Mouse (Mus musculus): ENCODE data around the gene Gm15517.
"Not testable (repeated sequence)": the region's sequence is repeated elsewhere in the genome, so short reads cannot be mapped to it uniquely, and the experiment has no call there.

- not testable (repeated sequence) for TF ChIP-seq MAX (IDR thresholded peaks at IDR 0.05; ENCODE audit: low read length); USF2 (IDR thresholded peaks at IDR 0.05; ENCODE audit: borderline replicate concordance in 1 of 2, insufficient read depth in 1 of 2, low read depth in 1 of 2, low read length in 2 of 2); MYB (IDR thresholded peaks at IDR 0.05; ENCODE audit: low read depth, low read length); POLR2AphosphoS5 (IDR thresholded peaks at IDR 0.05; ENCODE audit: borderline replicate concordance, low read depth, low read length); CTCF (IDR thresholded peaks at IDR 0.05 in 2 of 3, conservative IDR thresholded peaks at IDR 0.05 in 1 of 3; ENCODE audit: control insufficient read depth in 1 of 3, insufficient read depth in 1 of 3, low read depth in 2 of 3, low read length in 3 of 3, poor library complexity in 1 of 3, severe bottlenecking in 1 of 3); JUND (IDR thresholded peaks at IDR 0.05; ENCODE audit: low read depth, low read length); E2F4 (IDR thresholded peaks at IDR 0.05; ENCODE audit: borderline replicate concordance, low read depth, low read length); KAT2A (conservative IDR thresholded peaks at IDR 0.05; ENCODE audit: low read depth, low read length); RAD21 (IDR thresholded peaks at IDR 0.05; ENCODE audit: low read depth, low read length); USF1 (IDR thresholded peaks at IDR 0.05; ENCODE audit: low read depth, low read length); HCFC1 (IDR thresholded peaks at IDR 0.05; ENCODE audit: low read depth, low read length); ZKSCAN1 (IDR thresholded peaks at IDR 0.05; ENCODE audit: low read depth, low read length)
These were observed 39.6 kb upstream of the Gm15517 start for GRCm38 (mm10) chr7:44221601-44222000.

Measured in MEL (cell line).